Mouse (Mus musculus) midbrain, postnatal 0 days (tissue): ENCODE measurements around the gene Rap1a. TPM values are rescaled to one million over a fixed set of nuclear protein-coding genes. Genes with fewer than 3 reads are reported as not detected.

Experiments used
- ATAC-seq: fragments of 200-750 bp; cut with Nextera tagmentation; 2 replicates; pipeline ENCODE4 v1.8.0; 2017; ENCODE audit warnings: moderate number of reproducible peaks, mild to moderate bottlenecking, moderate TSS enrichment, moderate library complexity; ENCODE audit not compliant: low FRiP score
- DNase-seq: peaks from one replicate; pipeline ENCODE4 v3.0.0-alpha.2; 2015; ENCODE audit warnings: low spot score
- H3K27ac ChIP-seq: fragments of 300-500 bp; sonication (generic); 2 replicates; pipeline ENCODE4 v1.5.1; 2014; ENCODE audit warnings: low read depth, mild to moderate bottlenecking, low read length, mixed read lengths
- H3K27me3 ChIP-seq: fragments of 300-500 bp; sonication (generic); 2 replicates; pipeline ENCODE4 v1.6.1; 2014; ENCODE audit warnings: low read length, control low read depth, mixed read lengths; ENCODE audit not compliant: insufficient read depth
- H3K36me3 ChIP-seq: fragments of 300-500 bp; sonication (generic); 2 replicates; pipeline ENCODE4 v1.6.1; 2014; ENCODE audit warnings: low read length, control low read depth, mixed read lengths; ENCODE audit not compliant: insufficient read depth
- H3K4me1 ChIP-seq: fragments of 300-500 bp; sonication (generic); 2 replicates; pipeline ENCODE4 v1.6.1; 2014; ENCODE audit warnings: mild to moderate bottlenecking, control low read depth, antibody characterized with exemption, low read length, mixed read lengths; ENCODE audit not compliant: insufficient read depth
- H3K4me2 ChIP-seq: fragments of 300-500 bp; sonication (generic); 2 replicates; pipeline ENCODE4 v1.6.1; 2014; ENCODE audit warnings: low read depth, mild to moderate bottlenecking, low read length, mixed read lengths; ENCODE audit not compliant: poor library complexity, severe bottlenecking
- H3K4me3 ChIP-seq: fragments of 300-500 bp; sonication (generic); 2 replicates; pipeline ENCODE4 v1.5.1; 2014; ENCODE audit warnings: low read depth, mild to moderate bottlenecking, low read length, moderate library complexity
- H3K9ac ChIP-seq: fragments of 300-500 bp; sonication (generic); replicated peaks from 2 replicates; pipeline ENCODE4 v1.6.1; 2014; ENCODE audit warnings: mild to moderate bottlenecking, low read length, moderate library complexity, mixed read lengths; ENCODE audit not compliant: poor library complexity, severe bottlenecking
- H3K9me3 ChIP-seq: fragments of 300-500 bp; sonication (generic); 2 replicates; pipeline ENCODE4 v1.6.1; 2016; ENCODE audit warnings: low read length, control low read depth
- CTCF ChIP-seq: IDR thresholded peaks from 2 replicates; pipeline ENCODE4 v1.5.1; 2016; ENCODE audit warnings: antibody characterized with exemption, mild to moderate bottlenecking
- whole genome bisulfite sequencing: fragments of 180-500 bp; shearing (Covaris S2); extraction: QIAGEN DNeasy Blood & Tissue Kit; methylation state at CpG from one replicate; pipeline ENCODE4 v1.1.7; 2014; 5-methylcytosine and 5-hydroxymethylcytosine counted together
- polyA plus RNA-seq: library from polyadenylated mRNA; unstranded; fragments of >200 nt; fragmentation: Nextera tagmentation; extraction: Ambion mirVana; gene quantifications from 2 replicates; pipeline ENCODE4 v1.2.1, GENCODE M21; 2015
- total RNA-seq: library from RNA; depleted of rRNA; stranded (reverse); fragments of >200 nt; gene quantifications from 2 replicates; pipeline ENCODE4 v1.2.3, GENCODE M21; 2014

The Rap1a gene
- total and polyA plus RNA-seq, 2 experiments from 2014 or later: 27.1 to 66.0 TPM

DNA sequence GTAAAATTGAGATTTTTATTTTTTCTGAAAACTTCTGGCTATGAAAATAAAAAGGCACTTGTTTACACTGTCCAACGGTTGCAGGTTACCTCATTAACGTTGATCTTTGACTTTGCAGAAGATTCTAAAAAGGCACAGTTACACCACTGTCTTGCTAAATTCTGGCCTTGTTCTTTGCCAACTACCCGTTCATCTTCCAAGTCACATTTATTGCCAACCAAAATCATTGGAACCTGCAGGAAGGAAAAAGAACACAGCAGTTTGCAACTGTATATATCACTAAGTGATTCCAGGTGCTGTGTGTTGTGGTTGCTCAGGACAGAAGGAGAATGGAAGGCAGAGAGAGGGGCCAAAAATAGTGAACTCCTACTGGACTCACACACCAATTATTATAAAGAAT lies 63.5 kb downstream of the Rap1a start:
- H3K4me2 ChIP-seq: no peak overlapping the region
- H3K36me3 ChIP-seq: peaks cover 6% of the 10 kb centered on the region
- no peak overlapping the region for H3K9ac ChIP-seq
- DNase-seq (no peak), ATAC-seq (no peak)
- 89% methylated on average over 3 of the region's 3 CpGs for WGBS
- no peak overlapping the region for H3K27ac ChIP-seq
- no peak for TF ChIP-seq CTCF
- no peaks in the 10 kb centered on the region for H3K4me1 ChIP-seq
- no peak overlapping the region for H3K4me3 ChIP-seq
- no peaks in the 10 kb centered on the region for H3K27me3 ChIP-seq
- H3K9me3 ChIP-seq: no peaks in the 10 kb centered on the region

DNA sequence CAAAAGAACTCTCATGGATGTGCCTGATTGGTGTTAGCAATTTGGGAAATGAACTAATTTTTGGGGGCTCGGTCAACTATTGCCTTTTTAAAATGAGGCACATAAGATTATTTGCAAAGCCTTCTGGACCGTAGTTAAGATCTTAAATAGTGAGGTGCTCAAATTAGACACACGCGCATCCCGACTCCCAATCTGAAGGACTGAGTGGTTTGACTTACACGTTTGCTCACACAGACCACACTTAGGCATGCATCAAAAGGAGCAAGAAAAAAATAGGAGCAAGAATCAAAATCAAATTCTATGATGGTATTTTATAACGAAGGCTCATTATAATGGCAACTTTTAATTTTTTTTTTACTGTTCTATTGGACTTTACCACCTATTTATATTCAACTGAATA lies 64.1 kb downstream of the Rap1a start:
- Histone ChIP-seq H3K4me3 (no peak overlapping the region), H3K36me3 (peaks cover 6% of the 10 kb centered on the region), H3K27ac (no peak overlapping the region), H3K27me3 (no peaks in the 10 kb centered on the region), H3K9ac (no peak overlapping the region), H3K4me2 (no peak overlapping the region), H3K9me3 (no peaks in the 10 kb centered on the region), H3K4me1 (no peaks in the 10 kb centered on the region)
- ATAC-seq: no peak
- 98% methylated on average over 7 of the region's 7 CpGs for WGBS
- DNase-seq: no peak
- TF ChIP-seq CTCF: no peak

DNA sequence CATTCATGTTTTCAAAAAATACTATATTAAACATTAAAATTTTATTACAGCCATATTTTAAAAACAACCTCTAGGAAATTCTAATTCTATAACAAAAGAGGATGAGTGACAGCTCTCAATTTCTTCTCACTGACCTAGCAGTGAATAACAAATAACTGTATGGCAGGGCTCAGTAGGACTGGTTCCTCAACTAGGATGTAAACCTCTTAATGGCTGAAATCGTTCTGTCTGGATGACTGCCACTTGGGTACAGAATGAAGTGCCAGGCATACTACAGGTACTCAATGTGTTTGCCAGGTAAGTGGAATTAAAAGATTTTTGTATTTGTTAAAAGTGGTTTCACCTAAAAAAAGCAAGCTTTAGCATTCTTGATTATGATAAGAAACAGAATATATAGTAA lies 65.0 kb downstream of the Rap1a start:
- H3K4me3 ChIP-seq: no peak overlapping the region
- no peak for TF ChIP-seq CTCF
- H3K27me3 ChIP-seq: no peaks in the 10 kb centered on the region
- H3K4me1 ChIP-seq: no peaks in the 10 kb centered on the region
- no peaks in the 10 kb centered on the region for H3K9me3 ChIP-seq
- ATAC-seq: no peak
- H3K36me3 ChIP-seq: peaks cover 7% of the 10 kb centered on the region
- no peak overlapping the region for H3K9ac ChIP-seq
- no peak overlapping the region for H3K27ac ChIP-seq
- 88% methylated on average over 1 of the region's 1 CpGs for WGBS
- no peak for DNase-seq
- H3K4me2 ChIP-seq: no peak overlapping the region

DNA sequence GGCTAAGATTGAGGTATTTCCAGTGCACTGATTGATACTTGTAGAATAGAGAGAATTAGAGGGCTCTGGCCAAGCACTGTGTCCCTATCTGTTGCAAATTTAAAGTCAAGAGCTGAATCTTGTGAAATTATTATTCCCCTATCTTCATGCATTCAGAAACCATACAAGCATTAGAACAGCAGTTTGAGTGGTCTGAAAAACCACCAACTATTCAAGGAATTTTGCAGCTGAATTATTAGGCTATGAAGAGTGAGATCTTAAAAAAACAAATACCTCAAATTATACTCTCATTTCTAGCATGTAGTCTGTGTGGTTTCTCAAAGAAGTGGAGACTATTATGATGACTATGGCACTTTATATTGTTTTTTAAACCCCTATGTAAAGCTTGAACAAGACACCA lies 65.9 kb downstream of the Rap1a start:
- Histone ChIP-seq H3K27ac (no peak overlapping the region), H3K9me3 (no peaks in the 10 kb centered on the region)
- no peak for TF ChIP-seq CTCF

DNA sequence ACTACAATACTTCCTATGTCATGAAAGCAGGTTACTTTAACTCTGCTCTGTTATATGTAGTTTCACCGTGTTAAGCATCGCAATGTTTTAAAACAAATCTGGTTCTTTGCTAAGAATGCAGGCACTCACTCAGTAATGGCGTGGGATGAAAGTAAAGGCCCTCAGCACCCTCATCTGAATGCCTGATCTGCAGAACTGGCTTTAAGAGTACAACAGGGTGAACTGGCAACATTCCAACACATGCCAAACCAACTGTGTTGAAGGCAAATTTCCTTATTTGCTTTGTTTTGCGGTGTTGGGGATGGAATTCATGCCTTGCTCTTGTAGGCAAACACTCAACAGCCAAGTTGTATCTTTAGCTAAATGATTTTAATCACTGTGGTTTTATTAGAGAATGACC lies 67.6 kb downstream of the Rap1a start:
- Histone ChIP-seq H3K27ac (no peak overlapping the region), H3K4me1 (no peaks in the 10 kb centered on the region), H3K36me3 (peaks cover 10% of the 10 kb centered on the region), H3K4me2 (no peak overlapping the region), H3K4me3 (no peak overlapping the region), H3K27me3 (no peaks in the 10 kb centered on the region), H3K9ac (no peak overlapping the region), H3K9me3 (no peaks in the 10 kb centered on the region)
- 85% methylated on average over 4 of the region's 4 CpGs for WGBS
- ATAC-seq (no peak), DNase-seq (no peak)
- no peak for TF ChIP-seq CTCF

More for the DNA sequence above, 65.9 kb downstream of the Rap1a start:
- Histone ChIP-seq H3K4me2 (no peak overlapping the region), H3K4me1 (no peaks in the 10 kb centered on the region), H3K9ac (no peak overlapping the region), H3K27me3 (no peaks in the 10 kb centered on the region), H3K4me3 (no peak overlapping the region), H3K36me3 (peaks cover 10% of the 10 kb centered on the region)
- no peak for ATAC-seq
- DNase-seq: no peak

DNA sequence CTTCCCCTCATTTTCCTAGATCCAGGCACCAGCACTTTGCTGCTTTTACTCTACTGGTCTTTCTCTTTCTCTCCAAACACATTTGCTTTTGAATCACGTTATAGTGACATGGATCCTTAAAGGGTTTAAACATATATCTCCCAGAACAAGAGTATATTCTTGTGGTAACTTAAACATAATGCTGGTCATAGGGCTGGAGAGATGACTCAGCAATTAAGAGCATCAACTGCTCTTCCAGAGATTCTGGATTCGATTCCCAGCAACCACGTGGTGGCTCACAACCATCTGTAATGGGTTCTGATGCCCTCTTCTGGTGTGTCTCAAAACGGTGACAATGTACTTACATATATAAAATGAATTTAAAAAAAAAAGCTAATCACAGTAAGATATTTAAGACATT lies 68.8 kb downstream of the Rap1a start:
- no peak overlapping the region for H3K9ac ChIP-seq
- DNase-seq (no peak), ATAC-seq (no peak)
- 95% methylated on average over 4 of the region's 4 CpGs for WGBS
- H3K36me3 ChIP-seq: peaks cover 10% of the 10 kb centered on the region
- H3K4me2 ChIP-seq: no peak overlapping the region
- H3K27ac ChIP-seq: no peak overlapping the region
- TF ChIP-seq CTCF: no peak
- no peaks in the 10 kb centered on the region for H3K27me3 ChIP-seq
- H3K4me1 ChIP-seq: no peaks in the 10 kb centered on the region
- H3K4me3 ChIP-seq: no peak overlapping the region
- no peaks in the 10 kb centered on the region for H3K9me3 ChIP-seq
